Mouse (Mus musculus) heart, postnatal 0 days (tissue): ENCODE results near the gene Stx3.

ENCODE experiments used
- CTCF ChIP-seq: IDR thresholded peaks from 2 replicates; pipeline ENCODE4 v1.5.1; 2016; ENCODE audit warnings: antibody characterized with exemption, control low read depth, low read depth
- EP300 ChIP-seq: IDR thresholded peaks from 2 replicates; pipeline ENCODE4 v1.6.1; 2016; ENCODE audit warnings: antibody characterized with exemption, low read depth

- TF ChIP-seq CTCF (no peak), EP300 (no peak)
These were observed 33.4 kb upstream of the Stx3 start for GRCm38 (mm10) chr19:11852652-11853051.
